Mouse (Mus musculus) spleen, postnatal 36 days (tissue): Measurements from ENCODE around the gene Yipf2.

ENCODE experiments used
- DNase-seq, 2 experiments: peaks; one replicate each; pipeline ENCODE4 v3.0.0; 2022; ENCODE audit warnings: low spot score in 2 of 2, mixed read lengths in 1 of 2

Yipf2 gene

DNA sequence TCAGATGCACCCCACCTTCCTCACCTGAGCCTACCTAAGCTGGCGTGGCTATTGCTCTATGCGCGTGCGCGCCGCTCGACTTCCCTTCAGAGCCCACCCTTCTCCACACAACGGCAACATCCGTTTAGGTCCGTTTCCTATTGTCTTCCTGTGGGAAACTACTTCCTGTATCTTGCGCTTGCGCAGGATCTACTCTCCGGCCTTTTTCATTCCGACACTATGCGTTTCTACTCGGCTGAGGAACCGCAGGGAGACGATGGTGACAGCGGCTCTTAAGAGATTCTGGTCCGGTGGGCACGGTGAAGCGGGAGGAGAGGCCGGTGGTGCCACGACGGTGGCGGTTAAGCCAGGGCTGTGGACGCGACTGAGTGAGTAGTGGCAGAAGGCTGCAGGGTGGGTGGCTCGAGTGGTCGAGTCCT lies at the start of gene Yipf2, which contains the start of gene Timm29:
Gene Yipf2 (minus strand): TSS at position 126 of the 419 bp plus-strand sequence.
Gene Timm29 (plus strand): TSS at position 20 of the 419 bp plus-strand sequence.
- DNase-seq: peak; percentile 87 to 92

DNA sequence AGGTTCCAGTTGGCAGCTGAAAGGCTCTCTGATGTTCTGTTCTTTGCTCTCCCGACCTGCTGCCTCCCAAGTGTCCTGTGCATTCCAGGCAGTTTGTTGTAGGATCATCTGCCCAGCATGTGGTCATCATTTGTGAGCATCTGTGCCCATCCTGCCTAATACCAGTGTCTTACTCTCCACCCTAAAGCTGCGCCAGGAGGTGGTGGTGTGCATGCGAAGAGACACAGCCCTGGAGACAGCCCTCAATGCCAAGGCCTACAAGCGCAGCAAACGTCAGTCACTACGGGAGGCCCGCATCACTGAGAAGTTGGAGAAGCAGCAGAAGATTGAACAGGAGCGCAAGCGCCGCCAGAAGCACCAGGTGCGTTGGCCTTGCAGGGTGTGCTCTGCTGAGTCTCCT lies 46.4 kb upstream of the Yipf2 start:
- no peak for DNase-seq

DNA sequence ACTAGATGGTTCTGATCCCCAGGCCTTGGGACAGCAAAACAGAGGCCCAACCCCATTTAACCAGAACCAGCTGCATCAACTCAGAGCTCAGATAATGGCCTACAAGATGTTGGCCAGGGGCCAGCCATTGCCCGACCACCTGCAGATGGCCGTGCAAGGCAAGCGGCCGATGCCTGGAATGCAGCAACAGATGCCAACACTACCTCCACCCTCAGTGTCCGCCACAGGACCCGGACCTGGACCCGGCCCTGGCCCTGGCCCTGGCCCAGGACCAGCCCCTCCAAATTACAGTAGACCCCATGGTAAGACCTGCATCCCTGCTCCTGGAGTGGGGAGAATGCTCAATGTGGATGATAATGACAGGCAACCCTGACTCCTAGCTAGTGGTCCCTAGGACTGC lies 43.0 kb upstream of the Yipf2 start:
- no peak for DNase-seq

DNA sequence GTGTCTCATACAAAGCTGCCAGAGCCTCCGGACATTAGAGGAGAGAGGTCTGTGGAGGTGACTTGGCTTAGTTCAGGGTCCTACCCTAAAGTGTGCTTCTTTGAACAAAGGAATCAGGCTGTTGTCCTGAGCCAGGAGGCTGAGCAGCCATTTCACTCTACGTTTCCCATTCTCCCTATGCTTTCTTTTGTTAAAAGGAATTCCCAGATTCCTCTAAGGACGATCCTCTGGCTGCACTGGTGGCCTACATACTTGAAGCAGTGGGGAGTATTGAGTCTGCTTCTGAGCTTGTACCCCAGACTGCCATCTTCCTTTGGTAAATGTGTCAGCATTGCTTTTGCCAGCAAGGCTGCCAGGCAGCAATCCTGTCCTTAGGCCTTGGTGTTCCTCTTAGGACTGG lies 40.5 kb upstream of the Yipf2 start:
- DNase-seq: no peak

DNA sequence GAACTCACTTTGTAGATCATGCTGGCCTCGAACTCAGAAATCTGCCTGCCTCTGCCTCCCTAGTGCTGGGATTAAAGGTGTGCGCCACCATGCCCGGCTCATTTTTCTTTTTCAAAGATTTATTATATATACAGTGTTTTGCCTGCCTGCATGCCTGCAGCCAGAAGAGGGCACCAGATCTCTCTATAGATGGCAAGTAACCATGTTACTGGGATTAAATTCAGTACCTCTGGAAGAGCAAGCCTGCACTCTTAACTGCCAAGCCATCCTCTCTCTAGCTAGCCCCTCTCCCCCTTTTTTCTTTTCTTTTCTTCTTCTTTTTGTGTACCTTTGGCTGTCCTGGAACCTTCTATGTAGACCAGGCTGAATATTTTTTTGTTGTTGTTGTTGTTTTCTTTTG lies 38.0 kb upstream of the Yipf2 start:
- peak; percentile 26 to 59 for DNase-seq

DNA sequence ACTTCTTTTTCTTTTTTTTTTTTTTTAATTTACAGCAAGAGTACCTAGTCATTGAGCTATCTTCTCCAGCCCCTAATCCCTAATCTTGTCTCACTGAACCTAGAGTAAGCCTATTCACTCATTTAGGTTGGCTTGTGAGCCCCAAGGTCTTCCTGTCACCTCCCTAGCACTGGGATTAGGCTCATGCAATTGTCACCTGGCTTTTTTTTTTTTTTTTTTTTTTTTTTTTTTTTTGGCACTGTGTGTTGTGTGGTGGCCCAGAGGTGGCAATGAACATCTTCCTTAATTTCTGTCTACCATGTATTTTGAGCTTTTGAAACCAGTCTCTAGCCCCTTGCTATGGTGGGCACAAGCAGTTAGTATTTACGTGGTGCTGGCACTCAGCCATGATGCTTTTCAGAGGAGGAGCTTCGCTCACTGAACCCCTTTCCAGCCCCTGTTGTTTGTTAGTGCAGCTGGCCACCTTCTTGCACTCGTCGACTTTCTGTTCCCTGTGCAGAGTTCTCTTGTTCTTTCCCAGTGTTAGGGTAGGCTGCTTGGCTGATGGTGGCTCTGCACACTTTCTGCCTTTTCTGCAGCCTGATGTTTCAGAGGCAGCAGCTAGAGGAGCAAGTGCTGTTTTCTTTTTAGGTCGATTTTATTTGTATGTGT lies 34.6 kb upstream of the Yipf2 start:
- DNase-seq: peak; percentile 60 to 63

DNA sequence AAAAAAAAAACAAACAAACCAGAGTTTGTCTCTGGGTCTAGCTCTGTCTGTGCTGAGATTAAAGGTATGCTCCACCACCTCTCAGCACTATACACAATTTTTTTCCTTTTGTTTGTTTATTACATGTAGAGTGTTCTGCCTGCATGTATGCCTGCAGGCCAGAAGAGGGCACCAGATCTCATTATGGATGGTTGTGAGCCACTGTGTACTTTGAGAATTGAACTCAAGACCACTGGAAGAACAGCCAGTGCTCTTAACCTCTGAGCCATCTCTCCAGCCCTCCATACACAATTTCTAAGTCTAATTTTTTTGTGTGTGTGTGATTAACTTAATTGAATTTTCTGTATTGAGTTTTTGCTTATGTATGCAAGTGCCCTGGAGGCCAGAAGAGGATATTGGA lies 33.9 kb upstream of the Yipf2 start:
- DNase-seq: no peak

DNA sequence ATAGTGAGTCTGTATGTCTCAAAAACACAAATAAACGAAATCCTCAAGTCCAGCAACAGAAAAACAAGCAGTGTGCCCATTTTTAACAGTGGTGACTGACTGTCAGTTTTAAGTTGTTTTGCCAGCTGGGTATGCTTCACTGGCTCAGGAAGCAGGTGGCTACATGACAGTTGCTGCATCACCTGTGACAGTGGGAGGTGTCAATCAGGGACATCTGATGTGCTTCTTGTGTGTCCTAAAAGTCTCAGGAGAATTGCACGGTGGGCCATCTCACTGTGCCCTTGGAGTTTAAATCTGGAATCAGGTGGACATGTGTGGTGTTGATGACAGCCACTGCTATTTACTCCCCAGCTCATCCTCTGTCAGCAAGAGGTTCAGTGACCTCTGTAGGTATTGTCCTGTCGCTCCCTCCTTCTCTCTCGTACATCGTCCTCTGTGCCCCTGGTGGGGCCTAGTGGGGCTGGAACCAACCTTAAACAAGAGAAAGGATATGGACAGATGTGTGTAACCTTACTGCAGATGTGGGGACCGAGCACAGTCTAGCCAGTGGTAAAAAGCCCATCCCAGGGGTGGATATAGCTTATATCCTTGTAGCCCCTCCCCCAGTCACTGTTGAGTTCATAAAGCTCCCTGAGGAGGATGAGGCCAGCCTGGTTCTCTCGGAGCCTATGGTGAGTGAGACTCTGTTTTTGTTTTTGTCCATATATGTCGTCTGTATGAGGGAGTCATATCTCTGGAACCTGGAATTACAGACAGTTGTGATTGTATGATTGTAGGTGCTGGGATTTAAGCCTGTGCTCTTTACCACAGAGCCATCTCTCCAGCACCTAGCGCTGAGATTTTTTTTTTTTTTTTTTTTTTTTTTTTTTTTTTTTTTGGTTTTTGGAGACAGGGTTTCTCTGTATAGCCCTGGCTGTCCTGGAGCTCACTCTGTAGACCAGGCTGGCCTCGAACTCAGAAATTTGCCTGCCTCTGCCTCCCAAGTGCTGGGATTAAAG lies 33.0 kb upstream of the Yipf2 start:
- DNase-seq: peak; percentile 77 to 79

DNA sequence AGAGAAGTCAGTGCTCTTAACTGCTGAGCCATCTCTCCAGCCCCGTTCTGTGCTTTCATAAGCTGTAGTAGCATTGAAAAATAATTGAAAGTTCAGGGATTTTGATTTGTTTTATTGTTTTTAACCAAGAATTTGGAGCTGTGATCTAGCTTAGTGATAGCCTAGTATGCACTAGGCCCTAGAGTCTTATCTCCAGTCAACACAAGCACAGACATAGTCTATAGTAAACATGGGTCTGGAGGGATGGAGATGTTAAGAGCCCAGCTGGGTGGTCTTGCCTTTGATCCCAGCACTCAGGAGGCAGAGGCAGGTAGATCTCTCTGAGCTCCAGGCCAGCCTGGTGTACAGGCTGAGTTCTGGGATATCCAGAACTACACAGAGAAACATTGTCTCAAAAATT lies 30.0 kb upstream of the Yipf2 start:
- DNase-seq: no peak

DNA sequence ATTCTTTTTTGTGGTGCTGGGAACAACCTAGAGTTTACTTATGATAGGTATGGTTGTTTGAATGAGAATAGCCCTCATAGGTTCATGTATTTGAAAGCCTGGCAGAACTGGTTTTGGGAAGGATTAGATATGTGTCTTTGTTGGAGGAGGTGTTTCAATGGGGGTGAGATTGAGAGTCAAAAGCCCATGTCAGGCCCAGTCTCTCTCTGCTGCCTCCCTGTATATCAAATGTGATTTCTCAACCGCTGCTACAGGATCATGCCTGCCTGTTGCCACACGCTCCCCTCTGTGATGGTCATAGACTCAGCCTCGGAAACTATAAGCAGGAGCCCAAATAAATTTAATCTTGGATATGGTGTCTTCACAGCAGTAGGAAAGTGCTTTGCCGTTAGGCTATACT lies 27.6 kb upstream of the Yipf2 start:
- DNase-seq: no peak

DNA sequence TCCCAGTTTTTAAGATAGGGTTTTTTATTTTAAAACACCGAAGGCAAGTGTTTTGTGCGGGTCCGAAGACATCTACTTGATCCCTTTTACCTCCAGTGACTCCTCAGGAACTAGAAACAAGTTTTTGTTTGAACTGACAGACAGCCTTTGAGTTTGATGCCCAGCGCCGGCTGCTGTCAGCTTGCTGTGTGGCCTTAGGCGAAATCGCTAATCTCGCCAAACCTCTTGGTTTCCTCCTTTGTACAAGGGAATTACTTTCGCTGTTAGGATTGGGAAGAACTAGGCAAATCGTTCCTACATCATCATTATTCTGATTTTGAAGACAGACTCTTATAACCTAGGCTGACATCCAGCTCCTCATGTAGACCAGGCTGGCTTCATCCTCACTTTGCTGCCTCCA lies 24.4 kb upstream of the Yipf2 start:
- peak in 1 of 2 experiments; percentile 34 for DNase-seq

DNA sequence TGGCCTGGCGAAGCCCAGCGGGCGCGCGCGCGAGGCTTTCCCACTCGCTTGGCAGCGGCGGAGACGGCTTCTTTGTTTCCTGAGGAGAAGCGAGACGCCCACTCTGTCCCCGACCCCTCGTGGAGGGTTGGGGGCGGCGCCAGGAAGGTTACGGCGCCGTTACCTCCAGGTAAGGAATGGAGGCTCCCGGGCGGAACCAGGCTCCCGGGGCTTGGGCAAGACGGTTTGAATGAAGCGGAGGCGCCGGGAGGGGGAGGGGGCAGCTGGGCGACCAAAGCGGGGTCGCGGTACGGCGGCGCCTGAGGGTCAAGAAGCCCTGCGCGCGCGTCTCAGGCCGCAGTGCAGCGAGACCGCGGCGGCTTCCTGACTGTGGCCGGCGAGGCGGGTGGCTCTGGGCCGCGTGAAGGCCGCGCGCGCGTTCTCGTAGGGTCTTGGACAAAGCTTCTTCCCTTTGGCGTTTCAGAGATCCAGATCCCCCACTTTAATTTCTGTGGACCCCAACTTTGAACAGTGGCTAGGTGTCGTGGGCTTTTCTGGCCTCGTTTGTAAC lies 23.7 kb upstream of the Yipf2 start:
- peak; percentile 86 to 87 for DNase-seq

DNA sequence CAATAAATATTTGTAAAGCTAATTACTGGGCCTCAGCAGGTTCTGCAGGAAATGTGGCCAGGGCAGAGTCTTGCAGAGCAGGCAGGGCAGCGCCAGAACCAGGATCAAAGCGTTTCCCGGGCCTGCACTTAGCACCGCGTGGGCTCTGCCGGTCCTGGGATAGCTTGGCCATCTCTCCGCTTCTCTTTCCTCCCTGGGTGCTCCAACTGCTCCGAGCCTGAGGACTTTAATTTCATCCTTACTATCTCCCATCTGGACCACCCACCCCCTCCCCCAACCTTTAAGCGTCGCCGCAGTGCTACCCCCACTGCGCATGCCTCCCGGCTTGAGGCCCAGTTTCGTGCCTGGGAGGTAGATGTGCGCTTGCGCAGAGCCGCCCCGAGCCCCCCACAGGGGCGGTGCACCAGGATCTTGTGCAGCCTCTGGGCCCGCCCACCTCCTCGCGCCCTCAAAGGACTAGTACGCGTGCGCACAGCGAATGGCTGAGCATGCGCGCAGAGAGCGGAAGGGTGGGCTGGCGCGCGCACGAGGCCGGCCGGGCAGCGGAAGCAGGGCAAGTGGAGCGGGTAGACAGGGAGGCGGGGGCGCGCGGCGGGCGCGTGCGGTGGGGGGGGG lies 23.1 kb upstream of the Yipf2 start, which contains the start of gene Smarca4:
Gene Smarca4 (plus strand): TSS at position 553 of the 615 bp plus-strand sequence.
- peak; percentile 99 for DNase-seq

DNA sequence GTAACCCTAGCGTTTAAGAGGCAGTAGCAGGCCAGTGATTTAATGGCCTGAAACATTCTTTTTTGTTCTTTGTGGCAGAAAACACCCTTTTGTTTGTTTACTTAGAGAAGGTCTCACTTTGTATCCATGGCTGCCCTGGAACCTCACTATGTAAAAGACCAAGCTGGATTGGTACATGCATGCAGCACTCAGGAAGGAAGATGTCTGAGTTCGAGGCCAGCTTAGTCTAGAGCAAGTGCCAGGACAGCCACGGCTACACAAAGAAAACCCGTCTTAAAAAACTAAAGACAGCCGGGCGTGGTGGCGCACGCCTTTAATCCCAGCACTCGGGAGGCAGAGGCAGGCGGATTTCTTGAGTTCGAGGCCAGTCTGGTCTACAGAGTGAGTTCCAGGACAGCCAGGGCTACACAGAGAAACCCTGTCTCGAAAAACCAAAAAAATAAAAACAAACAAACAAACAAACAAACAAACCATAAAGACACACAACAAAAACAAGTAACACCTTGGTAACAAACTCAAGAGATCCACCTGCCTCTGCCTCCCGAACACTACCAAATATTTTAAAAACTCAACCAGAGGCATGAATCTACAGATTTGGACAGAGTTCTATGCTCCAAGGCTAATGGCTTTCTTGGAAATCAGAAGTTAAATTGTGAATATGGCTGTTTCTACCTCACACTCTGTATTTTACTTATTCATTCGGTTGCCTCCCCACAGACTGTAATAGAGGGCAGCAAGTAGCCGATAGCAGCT lies 22.4 kb upstream of the Yipf2 start:
- DNase-seq: no peak

DNA sequence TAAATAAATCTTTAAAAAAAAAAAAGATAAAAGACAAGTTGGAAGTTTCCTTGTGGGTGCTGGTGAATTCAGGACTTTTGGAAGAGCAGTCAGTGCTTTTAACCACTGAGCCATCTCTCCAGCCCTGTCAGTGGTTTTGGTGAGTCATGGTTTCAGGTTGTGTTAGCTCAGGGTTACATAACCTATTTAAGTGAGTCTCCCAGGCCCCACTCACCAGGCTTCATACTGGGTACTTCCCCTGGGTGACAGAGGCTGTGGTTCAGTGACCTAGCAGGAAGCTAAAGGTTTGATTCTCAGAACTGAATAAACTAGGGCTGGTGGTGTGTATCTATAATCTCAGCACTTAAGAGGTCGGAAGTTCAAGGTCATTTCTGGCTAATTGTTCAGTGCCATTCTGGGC lies 17.2 kb upstream of the Yipf2 start:
- DNase-seq: peak; percentile 87 to 91

DNA sequence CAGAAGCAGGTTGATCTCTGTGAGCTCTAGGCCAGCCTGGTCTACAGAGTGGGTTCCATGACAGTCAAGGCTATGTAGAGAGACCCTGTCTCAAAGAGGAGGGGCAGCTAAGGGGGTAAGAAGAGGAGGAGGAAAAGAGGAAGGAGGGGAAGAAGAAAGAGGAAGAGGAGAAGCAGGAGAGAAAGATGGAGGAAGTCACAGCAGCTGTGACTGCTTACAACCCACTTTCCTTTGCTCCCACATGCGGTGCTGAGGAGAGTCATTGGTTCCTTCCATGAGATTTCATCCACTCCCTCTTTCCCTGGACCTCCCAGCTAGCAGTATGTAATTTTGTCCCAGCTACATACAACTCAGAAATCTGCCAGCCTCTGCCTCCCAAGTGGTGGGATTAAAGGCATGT lies 14.0 kb upstream of the Yipf2 start:
- no peak for DNase-seq

DNA sequence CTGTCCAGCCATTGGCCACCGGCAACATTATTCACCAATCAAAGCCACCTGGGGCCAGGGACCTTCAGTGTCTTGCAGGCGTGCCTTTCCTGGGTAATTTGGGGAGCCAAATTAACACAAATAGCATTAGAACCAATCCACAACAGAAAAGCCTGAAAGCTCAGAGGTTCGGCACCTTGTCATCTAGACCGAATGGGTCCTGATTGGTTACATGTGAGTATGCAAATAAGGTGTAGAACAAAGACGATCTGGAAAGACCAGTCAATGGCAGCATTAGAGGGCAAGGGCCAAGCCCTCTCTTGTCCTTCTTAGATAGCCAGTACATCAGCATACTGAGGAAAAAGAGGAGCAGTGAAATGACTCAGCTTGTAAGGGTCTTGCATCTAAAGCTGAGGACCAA lies 13.2 kb upstream of the Yipf2 start:
- DNase-seq: no peak

DNA sequence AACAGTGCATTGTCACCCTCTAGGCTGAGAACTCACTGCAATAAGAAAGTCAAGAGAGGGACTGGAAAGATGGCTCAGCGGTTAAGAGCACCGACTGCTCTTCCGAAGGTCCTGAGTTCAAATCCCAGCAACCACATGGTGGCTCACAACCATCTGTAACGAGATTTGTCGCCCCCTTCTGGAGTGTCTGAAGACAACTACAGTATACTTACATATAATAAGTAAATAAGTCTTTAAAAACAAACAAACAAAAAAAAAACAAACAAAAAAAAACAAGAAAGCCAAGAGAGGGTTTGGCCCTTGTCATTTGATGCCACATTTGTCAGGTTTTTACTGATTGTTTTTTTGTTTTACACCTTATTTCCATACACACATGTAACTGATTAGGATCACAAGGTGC lies 11.5 kb upstream of the Yipf2 start:
- no peak for DNase-seq

DNA sequence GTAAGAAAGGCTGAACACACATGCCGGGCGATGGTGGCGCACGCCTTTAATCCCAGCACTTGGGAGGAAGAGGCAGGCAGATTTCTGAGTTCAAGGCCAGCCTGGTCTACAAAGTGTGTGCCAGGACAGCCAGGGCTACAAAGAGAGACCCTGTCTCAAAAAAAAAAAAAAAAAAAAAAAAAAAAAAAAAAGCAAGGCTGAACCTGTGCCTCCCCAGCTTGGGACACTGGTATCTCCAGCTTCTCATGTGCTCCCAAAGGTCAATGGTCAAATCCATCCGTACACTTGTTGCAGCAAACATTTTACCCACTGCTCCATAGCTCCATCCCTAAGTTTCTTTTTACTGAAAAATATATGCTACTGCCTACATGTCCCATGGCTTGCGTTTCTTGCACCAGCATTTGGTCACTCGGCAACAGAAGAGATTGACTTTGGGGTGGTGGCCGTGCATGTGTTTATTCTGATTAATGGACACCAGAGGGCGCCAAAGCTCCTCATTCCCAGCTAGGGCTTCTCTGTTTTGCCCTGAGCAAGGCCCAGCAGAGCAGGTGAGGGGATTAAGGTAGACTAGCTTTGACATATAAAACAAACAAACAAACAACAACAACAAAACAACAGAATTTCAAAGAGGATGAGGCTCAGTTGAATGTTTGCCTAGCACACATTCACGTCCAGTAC lies 9.2 kb upstream of the Yipf2 start:
- peak; percentile 63 to 68 for DNase-seq

DNA sequence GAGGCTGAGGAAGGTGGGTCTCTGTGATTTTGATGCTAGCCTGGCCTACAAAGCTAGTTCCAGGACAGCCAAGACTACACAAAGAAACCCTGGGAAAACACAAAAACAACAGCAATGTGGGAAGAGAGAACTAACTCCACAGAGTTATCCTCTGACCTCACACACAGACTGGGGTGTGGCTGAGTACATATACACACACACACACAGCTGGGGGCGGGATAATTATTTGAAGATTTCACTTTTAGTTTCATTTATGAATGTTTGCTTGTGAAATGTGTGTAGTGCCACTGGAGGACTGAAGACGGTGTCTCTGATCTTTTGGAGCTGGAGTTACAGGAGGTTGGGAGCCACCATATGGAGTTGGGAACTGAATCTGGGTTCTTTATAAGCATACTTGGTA lies 8.4 kb upstream of the Yipf2 start:
- DNase-seq: no peak

DNA sequence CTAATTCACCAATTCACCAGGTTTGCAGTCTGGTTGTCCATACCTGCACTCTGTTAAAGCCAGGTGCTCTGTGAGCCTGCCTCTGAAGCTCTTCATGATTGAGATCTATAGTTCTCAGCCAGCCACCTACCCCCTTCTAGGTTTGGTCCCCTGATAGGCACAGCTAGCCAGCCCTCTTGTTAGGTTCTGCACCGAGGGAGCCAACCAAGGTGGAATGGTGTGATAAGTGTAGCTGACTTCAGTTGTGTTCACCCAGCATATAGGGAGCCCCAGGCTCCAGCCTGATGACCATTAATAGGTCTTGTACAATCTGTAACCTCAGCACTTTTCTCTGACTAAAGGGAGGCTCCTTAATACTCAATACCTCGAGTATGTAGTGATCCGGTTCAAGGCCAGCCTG lies 7.6 kb upstream of the Yipf2 start:
- no peak for DNase-seq
